Mouse (Mus musculus) lung, embryonic 16.5 days (tissue): ENCODE measurements around the gene Cdon. TPM values are rescaled to one million over a fixed set of nuclear protein-coding genes. Genes with fewer than 3 reads are reported as not detected.
A peak's percentile ranks its signal among the peaks of the same experiment; 100 is the strongest.
"Not testable (repeated sequence)": the region's sequence is repeated elsewhere in the genome, so short reads cannot be mapped to it uniquely, and the experiment has no call there.

Experiments used
- ATAC-seq: fragments of 200-750 bp; cut with Nextera tagmentation; 2 replicates; pipeline ENCODE4 v1.8.0; 2017; ENCODE audit warnings: low read depth, mild to moderate bottlenecking, moderate library complexity
- H3K27ac ChIP-seq: fragments of 300-500 bp; sonication (generic); 2 replicates; pipeline ENCODE4 v1.5.1; 2014; ENCODE audit warnings: mild to moderate bottlenecking, control low read depth, low read length
- H3K27me3 ChIP-seq: fragments of 300-500 bp; sonication (generic); 2 replicates; pipeline ENCODE4 v1.6.1; 2014; ENCODE audit warnings: low read depth, low read length, mixed read lengths; ENCODE audit not compliant: control insufficient read depth, insufficient read depth
- H3K36me3 ChIP-seq: fragments of 300-500 bp; sonication (generic); 2 replicates; pipeline ENCODE4 v1.6.1; 2014; ENCODE audit warnings: low read length; ENCODE audit not compliant: control insufficient read depth, insufficient read depth
- H3K4me1 ChIP-seq: fragments of 300-500 bp; sonication (generic); replicated peaks from 2 replicates; pipeline ENCODE4 v1.6.1; 2014; ENCODE audit warnings: low read length, mixed read lengths; ENCODE audit not compliant: control insufficient read depth, insufficient read depth
- H3K4me2 ChIP-seq: fragments of 300-500 bp; sonication (generic); 2 replicates; pipeline ENCODE4 v1.6.1; 2014; ENCODE audit warnings: low read depth, low read length, control low read depth
- H3K4me3 ChIP-seq: fragments of 300-500 bp; sonication (generic); 2 replicates; pipeline ENCODE4 v1.5.1; 2014; ENCODE audit warnings: mild to moderate bottlenecking, low read length, control low read depth
- H3K9ac ChIP-seq: fragments of 300-500 bp; sonication (generic); 2 replicates; pipeline ENCODE4 v1.6.1; 2014; ENCODE audit warnings: low read length, control low read depth
- H3K9me3 ChIP-seq: fragments of 300-500 bp; sonication (generic); 2 replicates; pipeline ENCODE4 v1.6.1; 2016; ENCODE audit warnings: low read length; ENCODE audit not compliant: control insufficient read depth
- whole genome bisulfite sequencing: fragments of 180-500 bp; shearing (Covaris S2); extraction: QIAGEN DNeasy Blood & Tissue Kit; methylation state at CpG from one replicate; pipeline ENCODE4 v1.1.7; 2014; 5-methylcytosine and 5-hydroxymethylcytosine counted together
- polyA plus RNA-seq: library from polyadenylated mRNA; unstranded; fragments of >200 nt; fragmentation: Nextera tagmentation; extraction: Ambion mirVana; gene quantifications from 2 replicates; pipeline ENCODE4 v1.2.1, GENCODE M21; 2015

The Cdon gene
- polyA plus RNA-seq, 1 experiment from 2014 or later, result 3.6 TPM

GRCm38 (mm10) chr9:35432717-35433297 lies 11.9 kb downstream of the Cdon start:
- H3K27me3 ChIP-seq, H3K9me3 ChIP-seq, H3K27ac ChIP-seq, ATAC-seq, H3K36me3 ChIP-seq, H3K4me1 ChIP-seq, H3K9ac ChIP-seq, H3K4me3 ChIP-seq, H3K4me2 ChIP-seq: not testable (repeated sequence)
- WGBS, result 68% methylated on average over 2 of the region's 3 CpGs

DNA sequence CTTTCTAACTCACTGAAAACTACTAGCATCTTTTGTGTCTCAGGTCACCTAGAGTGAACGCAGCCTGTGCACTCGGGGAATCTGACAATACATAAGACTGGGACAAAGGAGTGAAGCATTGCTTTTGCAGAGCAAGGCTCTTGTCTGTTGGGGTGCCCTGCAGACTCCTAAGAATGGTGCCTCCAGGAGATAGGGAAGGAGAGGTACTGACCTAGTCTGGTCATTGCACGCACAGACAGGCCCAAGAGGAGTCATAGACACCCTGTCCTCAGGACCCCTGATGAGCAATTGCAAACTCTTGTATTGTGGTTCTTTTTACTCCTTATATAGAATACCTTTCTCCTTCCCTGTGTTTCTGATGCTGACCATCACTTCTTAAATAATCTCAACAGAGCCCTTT lies 13.4 kb downstream of the Cdon start:
- no peak overlapping the region for H3K9ac ChIP-seq
- 78% methylated on average over 3 of the region's 3 CpGs for WGBS
- no peak for ATAC-seq

DNA sequence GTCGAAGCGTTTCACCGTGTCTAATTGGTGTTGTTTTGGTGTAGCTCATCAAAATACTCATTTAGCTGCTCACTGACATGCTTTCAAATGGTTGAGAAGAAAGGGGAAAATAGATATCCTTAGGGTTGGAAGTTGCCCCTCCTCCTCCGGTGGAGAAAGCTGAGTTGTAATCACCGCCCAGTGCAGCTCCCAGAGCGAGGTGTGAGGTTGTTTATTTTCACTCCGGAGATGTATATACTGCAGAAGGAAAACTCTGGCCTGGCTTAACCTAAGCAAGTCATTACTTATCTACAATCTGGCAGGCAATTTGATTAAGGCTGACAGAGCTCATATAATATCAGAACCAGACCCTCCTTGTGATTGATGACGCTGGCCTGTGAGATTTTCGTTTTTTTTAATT lies 14.6 kb downstream of the Cdon start:
- no peaks in the 10 kb centered on the region for H3K36me3 ChIP-seq
- H3K9ac ChIP-seq, result no peak overlapping the region
- no peaks in the 10 kb centered on the region for H3K4me1 ChIP-seq
- no peak overlapping the region for H3K27ac ChIP-seq
- WGBS, result 36% methylated on average over 9 of the region's 9 CpGs
- H3K27me3 ChIP-seq, result peaks cover 13% of the 10 kb centered on the region
- ATAC-seq, result peak; percentile 52; the same call in 1 of the 2 replicates
- H3K9me3 ChIP-seq, result no peaks in the 10 kb centered on the region
- no peak overlapping the region for H3K4me3 ChIP-seq
- H3K4me2 ChIP-seq, result no peak overlapping the region

More for the DNA sequence above, 13.4 kb downstream of the Cdon start:
- Histone ChIP-seq H3K27ac (no peak overlapping the region), H3K36me3 (no peaks in the 10 kb centered on the region), H3K4me3 (no peak overlapping the region), H3K4me1 (no peaks in the 10 kb centered on the region), H3K9me3 (no peaks in the 10 kb centered on the region), H3K27me3 (peaks cover 13% of the 10 kb centered on the region), H3K4me2 (no peak overlapping the region)

- Histone ChIP-seq H3K27me3 (peaks cover 13% of the 10 kb centered on the region), H3K4me3 (no peak overlapping the region), H3K9me3 (no peaks in the 10 kb centered on the region), H3K27ac (no peak overlapping the region), H3K36me3 (no peaks in the 10 kb centered on the region), H3K4me2 (no peak overlapping the region), H3K9ac (no peak overlapping the region), H3K4me1 (no peaks in the 10 kb centered on the region)
- 82% methylated on average over 8 of the region's 8 CpGs for WGBS
- ATAC-seq, result no peak
Measured at GRCm38 (mm10) chr9:35438286-35439061, 17.5 kb downstream of the Cdon start.

- no peaks in the 10 kb centered on the region for H3K36me3 ChIP-seq
- no peak overlapping the region for H3K27ac ChIP-seq
- ATAC-seq, result no peak
- H3K4me3 ChIP-seq, result no peak overlapping the region
- no peak overlapping the region for H3K4me2 ChIP-seq
- H3K9ac ChIP-seq, result no peak overlapping the region
- H3K27me3 ChIP-seq, result peaks cover 13% of the 10 kb centered on the region
- H3K4me1 ChIP-seq, result no peaks in the 10 kb centered on the region; the same call in 1 of the 2 replicates
- WGBS, result 71% methylated on average over 6 of the region's 6 CpGs
- no peaks in the 10 kb centered on the region for H3K9me3 ChIP-seq
Measured at GRCm38 (mm10) chr9:35439062-35439442, 18.1 kb downstream of the Cdon start.

GRCm38 (mm10) chr9:35439754-35440153 lies 18.8 kb downstream of the Cdon start:
- Histone ChIP-seq H3K4me2 (no peak overlapping the region), H3K4me1 (peaks cover 3% of the 10 kb centered on the region; the same call in 1 of the 2 replicates), H3K27ac (no peak overlapping the region), H3K9me3 (no peaks in the 10 kb centered on the region), H3K9ac (no peak overlapping the region), H3K4me3 (no peak overlapping the region), H3K36me3 (no peaks in the 10 kb centered on the region), H3K27me3 (peaks cover 8% of the 10 kb centered on the region)
- ATAC-seq, result no peak

DNA sequence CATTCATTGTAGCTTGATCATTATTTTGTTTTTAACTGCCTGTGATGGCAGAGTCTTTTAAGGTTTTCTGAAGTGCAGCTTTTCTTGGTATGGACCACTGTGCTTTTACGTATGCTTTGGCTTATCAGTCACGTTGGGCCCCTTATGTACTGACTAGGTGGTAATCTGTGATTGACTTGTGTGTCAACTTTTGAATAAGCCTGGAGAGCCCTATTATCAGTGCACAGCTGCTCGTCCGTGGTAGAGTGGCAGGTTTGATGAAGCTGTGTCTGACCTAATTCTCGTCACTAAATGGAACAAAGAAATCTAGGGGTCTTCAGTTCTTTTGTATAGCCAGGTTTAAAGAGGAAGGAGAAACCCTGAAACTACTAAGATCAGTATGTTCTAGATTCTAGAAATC lies 21.5 kb downstream of the Cdon start:
- H3K9ac ChIP-seq, result no peak overlapping the region
- WGBS, result 36% methylated on average over 5 of the region's 5 CpGs
- no peak overlapping the region for H3K27ac ChIP-seq

GRCm38 (mm10) chr9:35443618-35444511 lies 22.9 kb downstream of the Cdon start:
- no peaks in the 10 kb centered on the region for H3K36me3 ChIP-seq
- no peak for ATAC-seq
- H3K27ac ChIP-seq, result no peak overlapping the region
- peaks cover 3% of the 10 kb centered on the region; the same call in 1 of the 2 replicates for H3K27me3 ChIP-seq
- H3K9ac ChIP-seq, result no peak overlapping the region
- no peaks in the 10 kb centered on the region for H3K9me3 ChIP-seq
- peaks cover 3% of the 10 kb centered on the region; the same call in 1 of the 2 replicates for H3K4me1 ChIP-seq
- 63% methylated on average over 13 of the region's 13 CpGs for WGBS
- no peak overlapping the region for H3K4me2 ChIP-seq
- H3K4me3 ChIP-seq, result no peak overlapping the region

More for the DNA sequence above, 21.5 kb downstream of the Cdon start:
- H3K36me3 ChIP-seq, result no peaks in the 10 kb centered on the region
- no peak overlapping the region for H3K4me2 ChIP-seq
- H3K4me3 ChIP-seq, result no peak overlapping the region
- ATAC-seq, result no peak
- H3K9me3 ChIP-seq, result no peaks in the 10 kb centered on the region
- H3K4me1 ChIP-seq, result peaks cover 3% of the 10 kb centered on the region; the same call in 1 of the 2 replicates
- peaks cover 8% of the 10 kb centered on the region for H3K27me3 ChIP-seq

DNA sequence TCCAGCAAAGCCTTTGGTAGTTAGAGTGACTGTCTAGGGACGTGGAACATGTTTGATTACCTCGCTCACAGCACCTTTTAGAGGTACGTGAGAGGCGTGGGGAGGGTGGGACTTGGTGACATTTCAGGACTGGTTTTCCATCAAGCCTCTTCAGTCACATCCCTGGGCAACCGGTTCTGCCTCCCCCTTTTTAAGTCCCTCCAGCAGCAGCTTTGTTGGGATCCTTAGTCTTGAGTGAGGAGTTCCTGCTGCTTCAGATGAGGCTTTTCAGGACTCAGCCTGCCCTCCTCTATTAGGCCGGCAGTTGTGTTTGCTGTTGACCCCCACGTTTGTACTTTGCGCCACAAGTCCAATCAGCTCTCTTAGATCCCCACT lies 23.6 kb downstream of the Cdon start:
- no peak overlapping the region for H3K27ac ChIP-seq
- H3K36me3 ChIP-seq, result no peaks in the 10 kb centered on the region
- no peak overlapping the region for H3K4me2 ChIP-seq
- no peak overlapping the region for H3K9ac ChIP-seq
- no peaks in the 10 kb centered on the region for H3K9me3 ChIP-seq
- 40% methylated on average over 8 of the region's 8 CpGs for WGBS
- ATAC-seq, result peak; percentile 59
- H3K27me3 ChIP-seq, result no peaks in the 10 kb centered on the region
- no peak overlapping the region for H3K4me3 ChIP-seq
- H3K4me1 ChIP-seq, result peaks cover 5% of the 10 kb centered on the region
